Mouse (Mus musculus) kidney, adult 2 months (tissue): ENCODE data around the gene Gabarap.

ENCODE experiments used
- CTCF ChIP-seq: fragments of 200-500 bp; conservative IDR thresholded peaks from 2 replicates; pipeline ENCODE4 v1.5.1; 2011; ENCODE audit warnings: low read depth, mild to moderate bottlenecking, control low read depth, low read length, moderate library complexity, mixed read lengths; ENCODE audit not compliant: insufficient read depth, insufficient read length
- POLR2A ChIP-seq: fragments of 200-500 bp; IDR thresholded peaks from one replicate; pipeline ENCODE4 v1.6.1; 2011; ENCODE audit warnings: low read depth, low read length, control low read depth

DNA sequence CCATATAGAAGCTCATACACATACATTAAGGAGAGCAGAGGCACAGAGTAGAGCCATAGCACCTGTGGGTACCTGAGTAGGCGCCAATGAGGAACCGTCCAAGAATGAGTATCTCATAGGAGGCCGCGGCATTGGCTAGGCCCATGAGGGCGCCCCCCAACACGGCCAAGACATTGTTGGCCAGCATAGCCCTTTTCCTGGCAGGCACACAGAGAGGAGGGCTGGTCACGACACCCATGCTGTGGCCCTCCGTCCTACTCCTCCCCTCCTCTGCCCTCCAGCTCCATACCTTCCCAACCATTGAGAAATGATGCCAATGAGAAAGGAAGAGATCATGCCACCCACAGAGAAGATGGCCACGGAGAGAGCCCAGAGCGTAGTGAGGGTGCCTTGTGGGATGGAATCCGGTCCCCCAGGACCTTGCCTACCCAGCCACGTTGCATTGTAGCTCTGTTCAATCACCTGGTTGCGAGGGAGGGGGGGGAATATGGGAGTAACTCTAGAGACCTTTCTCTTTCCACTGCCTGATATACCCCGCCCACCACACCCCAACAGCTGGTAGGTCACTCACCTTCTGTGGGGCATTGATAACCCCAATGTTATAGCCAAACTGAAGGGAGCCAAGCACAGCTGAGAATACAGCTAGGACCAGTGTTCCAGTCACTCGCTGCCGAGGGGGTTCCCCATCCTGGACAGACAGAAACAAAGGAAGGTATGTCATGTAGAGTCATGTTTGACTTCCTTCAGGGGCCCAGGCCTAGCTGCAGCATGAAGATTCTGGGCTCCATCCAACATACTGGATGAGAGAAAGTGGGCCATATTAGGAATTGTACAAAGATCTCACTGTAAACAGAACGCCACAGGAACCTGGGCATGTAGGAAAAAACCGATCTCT is 44.7 kb upstream of the Gabarap start:
- TF ChIP-seq CTCF (no peak), POLR2A (no peak)
